Mouse (Mus musculus): ENCODE measurements at regions not wholly inside any gene's neighbourhood (a gene's known extent, or its start where the extent isn't known, plus 50 kb on each side); places are given as distances from the start of the nearest gene placed in this dataset.

DNA sequence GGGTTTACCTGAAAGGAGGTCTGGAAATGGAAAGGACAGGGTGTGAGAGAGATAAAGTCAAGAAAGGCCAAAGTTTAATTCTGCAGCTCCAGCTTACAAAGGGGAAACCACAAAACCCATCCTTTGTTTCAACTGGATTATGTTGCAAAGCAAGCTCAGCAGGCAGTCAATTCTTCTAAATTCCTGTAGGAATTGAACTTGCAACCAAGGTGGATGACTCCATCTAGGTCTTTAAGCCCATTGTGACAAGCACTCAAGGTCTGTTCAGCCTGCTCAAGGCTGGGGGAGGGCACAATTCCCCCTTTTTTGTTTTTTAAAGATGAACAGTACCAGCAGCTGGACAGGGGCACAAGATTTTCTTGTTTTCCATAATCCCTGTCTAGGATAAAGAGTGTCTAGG lies 200.0 kb upstream of the Ttc29 start:
- DNase-seq (ENCODE audit: low read depth): no peak

DNA sequence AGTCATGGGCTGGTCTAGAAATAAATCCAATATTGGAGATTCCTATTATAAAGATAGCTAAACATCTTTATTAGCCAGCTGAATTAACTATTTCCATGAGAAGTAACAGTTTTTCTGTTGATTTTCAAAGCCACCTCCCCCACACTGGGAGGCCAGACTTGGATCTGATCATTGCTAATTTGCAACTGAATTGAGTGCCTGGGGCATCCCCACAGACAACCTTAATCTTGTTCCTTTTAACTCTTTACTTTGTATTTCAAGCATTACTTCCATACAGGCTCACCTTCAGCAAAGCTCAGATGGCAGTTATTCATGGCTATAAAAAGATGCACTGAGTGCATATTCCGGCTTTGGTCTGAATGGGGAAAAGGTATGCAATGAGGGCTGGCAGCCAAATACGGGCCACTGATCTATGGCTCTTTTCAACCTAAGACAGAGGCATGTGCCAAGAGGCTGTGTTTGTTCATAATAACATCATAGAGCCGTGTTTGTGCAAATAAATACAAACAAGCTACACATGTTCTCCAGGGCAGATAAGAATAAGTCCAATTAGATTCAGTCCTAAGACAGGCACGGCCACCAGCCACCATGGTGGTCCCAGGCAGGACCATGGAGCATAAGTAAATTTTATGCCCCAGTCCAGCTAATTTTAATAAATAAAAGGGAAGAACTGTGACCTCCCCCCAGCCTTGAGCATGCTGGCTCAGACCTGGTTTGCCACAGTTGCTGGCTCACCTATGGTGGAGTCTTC lies 194.5 kb upstream of the Ttc29 start:
- no peak for DNase-seq (ENCODE audit: low read depth)

DNA sequence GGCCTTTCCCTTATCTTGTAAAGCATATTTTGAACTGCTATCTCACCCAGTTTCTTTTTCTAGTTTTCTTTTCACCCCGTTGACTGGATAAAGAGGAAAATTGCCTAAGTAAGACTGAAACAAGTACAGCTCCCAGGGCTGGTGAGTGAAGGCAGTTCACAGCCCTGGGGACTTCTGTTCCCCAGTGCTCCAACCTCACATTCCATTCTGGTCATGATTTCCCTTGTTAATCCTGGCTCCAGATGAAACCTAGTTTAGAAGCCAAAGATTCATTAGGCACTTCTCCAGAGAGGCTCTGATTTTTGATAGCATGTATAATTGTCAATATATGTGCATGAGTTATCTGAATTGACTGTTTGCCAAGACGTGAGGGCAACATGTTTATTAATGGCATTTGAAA lies 191.6 kb upstream of the Ttc29 start:
- DNase-seq (ENCODE audit: low read depth): no peak

DNA sequence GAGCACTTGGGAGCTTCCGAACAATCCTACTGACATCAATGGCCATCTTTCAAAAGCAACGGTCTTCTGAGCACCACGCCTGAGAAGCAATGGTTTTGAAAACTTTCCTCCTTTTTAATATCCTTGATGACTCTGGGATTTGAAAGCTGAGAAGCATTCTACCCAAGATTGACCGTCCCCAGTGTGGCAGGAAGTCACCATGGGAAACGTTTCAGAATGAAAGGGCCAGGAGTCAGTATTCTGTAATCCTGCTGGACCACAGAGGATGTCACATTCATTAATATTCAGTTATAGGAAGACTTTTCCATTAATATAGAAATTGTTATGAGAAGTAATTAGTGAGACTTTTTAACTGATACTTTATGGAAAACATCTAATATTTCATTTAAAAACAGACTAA lies 190.1 kb upstream of the Ttc29 start:
- no peak for DNase-seq (ENCODE audit: low read depth)

DNA sequence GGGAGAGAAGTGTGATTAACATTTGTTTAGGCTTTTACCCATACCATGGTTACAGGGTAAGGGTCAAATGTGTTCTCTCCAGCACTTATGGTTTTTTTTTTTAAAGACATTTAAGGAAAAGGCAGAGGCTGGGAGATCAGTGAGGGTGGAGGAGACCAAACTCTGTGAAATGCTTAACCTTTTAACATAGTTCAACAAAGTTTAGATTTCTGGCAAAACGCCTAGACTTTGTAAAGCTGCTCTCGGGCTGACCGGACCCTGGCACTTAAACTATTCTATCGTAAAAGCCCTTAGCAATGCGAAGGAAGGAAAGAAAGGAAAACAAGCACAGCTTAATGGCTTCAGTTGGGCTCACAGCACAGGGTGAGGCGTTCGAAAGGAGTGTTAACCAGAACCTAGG lies 189.6 kb upstream of the Ttc29 start:
- DNase-seq (ENCODE audit: low read depth): no peak

DNA sequence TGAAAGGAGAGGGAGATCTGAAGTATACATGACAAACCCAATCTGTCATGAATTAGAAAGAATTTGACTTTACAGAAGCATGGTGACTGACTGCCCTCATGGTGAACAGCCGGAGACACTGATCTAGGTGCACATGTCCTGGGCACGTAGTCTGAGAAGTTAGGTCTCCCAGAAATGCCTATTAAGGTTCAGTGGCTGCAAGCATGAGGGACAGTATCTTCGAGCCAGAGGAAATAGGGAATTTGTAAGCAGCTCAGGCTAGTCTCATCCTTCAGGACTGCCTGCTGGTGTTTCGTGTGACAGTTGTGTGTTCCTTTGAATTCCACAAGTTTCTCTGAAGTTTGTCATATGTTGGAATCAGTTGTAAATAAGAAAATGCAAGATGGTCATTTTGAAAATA lies 189.2 kb upstream of the Ttc29 start:
- no peak for DNase-seq (ENCODE audit: low read depth)

DNA sequence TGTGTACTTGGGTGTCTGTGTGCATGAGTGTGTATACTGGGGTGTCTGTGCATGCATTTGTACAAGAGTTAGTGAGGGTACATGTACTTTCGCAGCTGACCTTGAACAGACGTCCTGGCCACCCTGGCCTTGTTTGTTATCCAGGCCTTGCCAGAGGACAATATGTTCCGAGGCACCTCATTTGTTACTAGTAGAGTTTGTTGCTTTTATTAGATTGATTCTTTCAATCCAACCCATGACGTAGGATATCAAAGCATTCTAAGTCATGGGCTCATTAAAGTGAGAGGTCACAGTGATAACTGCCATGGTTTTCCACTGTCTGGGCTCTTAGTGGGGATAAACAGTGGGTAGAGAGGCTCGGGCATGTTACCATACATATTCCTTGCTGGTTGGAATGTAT lies 188.1 kb upstream of the Ttc29 start:
- DNase-seq (ENCODE audit: low read depth): no peak

DNA sequence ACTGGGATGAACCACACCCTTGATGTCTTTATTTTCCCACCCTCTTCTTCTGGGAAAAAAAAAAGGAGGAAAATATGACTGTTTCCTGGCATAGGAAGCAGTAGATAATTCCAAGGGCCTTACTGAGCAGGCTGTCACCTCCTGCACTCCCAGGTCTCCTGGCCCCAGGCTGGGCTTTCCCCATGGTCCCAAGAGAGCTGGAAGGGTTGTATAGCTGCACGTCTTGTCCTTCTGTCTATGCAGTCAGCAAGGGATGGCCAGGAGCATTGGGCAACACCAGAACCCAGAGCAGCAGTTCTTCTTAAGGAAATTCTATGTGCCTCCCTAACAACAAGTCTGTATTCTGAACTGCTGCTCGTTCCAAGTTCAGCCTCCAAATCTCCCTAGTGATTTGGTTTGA lies 185.7 kb upstream of the Ttc29 start:
- no peak for DNase-seq (ENCODE audit: low read depth)

DNA sequence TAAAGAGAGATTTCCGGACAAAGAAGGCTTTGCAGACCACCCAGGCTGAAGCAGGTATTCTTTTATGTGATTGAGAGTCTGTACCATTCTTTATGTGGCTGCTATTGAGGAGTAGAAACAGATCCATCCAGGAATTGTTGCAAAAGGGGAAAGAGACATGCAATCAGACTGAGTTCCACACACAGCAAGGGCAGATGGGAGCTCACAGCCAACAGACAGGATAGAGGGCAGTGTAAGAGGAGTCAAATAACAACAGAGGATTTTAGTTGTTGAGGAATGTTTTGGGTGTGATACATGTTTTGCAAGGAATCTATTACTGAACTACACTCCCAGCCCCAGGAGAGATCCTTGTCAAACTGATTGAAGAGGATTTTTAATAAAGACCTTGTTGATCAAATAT lies 184.2 kb upstream of the Ttc29 start:
- DNase-seq (ENCODE audit: low read depth): no peak

DNA sequence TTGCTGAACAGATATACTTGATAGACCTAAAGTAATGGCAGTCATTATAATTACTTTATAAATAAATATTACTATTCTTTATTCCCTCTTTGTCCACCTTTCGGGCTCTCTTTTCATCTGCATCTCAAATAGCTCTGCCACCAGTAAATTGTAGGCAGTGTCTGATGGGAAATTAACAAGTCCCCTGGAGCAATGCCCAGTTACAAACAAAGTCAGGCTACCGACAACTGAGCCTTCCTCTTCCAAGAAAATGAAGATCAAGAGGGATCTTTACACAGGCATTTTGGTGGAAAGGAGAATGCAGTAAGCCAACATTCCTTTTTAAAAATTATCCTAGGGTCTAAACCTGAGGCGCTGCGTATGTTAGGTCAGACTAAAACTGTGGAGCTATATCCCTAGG lies 181.3 kb upstream of the Ttc29 start:
- DNase-seq (ENCODE audit: low read depth): no peak

DNA sequence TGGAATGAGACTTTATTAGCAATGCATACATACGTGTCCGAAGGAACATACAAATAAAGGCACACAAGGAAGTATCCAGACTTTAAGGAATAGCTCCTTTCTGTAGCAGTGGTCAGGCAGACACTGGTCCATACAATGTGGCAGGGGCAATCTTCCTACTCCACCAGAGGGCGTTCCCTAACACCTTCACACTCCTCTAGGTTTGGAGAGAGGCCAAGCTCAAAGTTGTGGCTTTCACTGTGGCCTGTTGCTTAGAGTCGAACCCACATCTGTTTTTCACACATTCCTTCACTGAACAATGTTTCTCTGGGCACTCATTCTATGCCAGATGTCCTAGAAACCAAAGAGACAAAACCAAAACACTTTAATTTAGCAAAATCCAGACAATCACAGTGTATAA lies 178.4 kb upstream of the Ttc29 start:
- DNase-seq (ENCODE audit: low read depth): no peak

DNA sequence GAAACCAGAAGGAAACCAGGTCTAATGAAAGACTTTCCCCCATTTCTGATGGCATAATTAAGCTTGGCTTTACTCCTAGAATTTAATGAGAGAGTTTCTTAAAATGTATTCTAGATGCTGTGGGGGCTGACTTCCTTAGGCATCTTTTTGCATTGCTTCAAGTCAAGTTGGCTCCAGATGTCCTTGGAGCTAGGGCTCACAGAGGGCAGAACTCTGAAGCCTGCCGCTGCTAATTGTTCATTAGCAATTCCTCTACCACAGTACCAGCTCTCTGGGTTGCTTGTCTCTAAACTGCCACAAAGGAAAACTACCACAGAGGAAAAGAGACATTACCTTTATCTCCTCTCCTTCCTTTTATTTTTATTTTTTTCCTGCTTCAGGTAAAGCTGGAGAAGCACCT lies 175.9 kb upstream of the Ttc29 start:
- DNase-seq (ENCODE audit: low read depth): no peak

DNA sequence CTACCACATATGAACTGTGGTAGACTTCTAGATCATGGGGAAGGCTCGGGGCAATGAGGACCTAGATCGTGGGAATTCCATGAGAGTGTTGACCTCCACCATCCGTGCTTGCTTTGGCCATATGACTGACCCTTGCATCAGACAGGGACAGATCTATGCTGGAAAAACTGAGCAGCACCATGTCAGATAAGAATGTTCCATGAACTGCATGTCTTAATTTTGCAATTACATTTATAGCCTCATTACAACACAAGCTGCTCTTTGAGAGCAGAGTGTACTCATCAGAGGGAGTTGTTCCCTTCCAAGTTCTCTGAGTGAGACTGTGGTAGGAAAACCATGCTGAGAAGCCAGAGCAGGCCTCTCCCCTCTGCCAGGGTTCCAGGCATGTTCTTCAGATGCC lies 166.4 kb upstream of the Ttc29 start:
- no peak for DNase-seq (ENCODE audit: low read depth)

DNA sequence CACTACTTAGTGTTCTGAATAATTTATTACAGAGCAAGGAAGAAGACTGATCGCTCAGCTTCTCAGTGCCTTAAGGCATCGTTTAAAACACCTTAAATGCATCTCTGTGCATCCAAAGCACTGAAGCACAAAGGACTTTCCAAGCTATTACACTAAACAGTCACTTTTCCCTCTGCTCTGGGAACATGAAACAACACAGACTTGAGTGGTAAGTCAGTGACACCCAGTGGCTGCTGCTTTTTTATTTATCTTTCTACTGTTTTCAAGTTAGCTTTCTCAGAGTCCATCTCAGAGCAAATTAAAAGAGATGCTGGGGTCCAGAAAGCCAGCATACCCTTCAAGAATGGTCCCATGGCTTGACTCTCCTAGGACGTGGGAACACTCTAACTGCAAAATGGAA lies 162.3 kb upstream of the Ttc29 start:
- DNase-seq (ENCODE audit: low read depth): no peak

DNA sequence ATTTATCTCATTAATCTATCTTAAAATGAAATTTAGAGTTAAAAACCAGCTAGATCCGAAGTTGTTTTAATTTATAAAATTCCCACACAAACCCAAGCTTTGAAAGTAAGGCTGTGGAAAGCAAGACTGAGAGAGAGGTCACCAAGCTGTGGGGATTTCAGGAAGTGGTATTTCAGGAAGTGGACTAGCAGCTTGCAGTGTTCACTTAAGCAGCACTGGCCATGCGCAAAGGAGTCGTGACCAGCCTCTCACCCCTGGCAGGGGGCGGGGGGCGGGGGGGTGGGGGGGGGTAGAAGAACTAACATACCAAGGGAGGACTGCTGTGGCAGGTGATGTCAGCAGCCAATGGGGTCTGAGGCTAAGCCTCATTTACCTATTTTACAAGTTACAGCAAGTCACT lies 158.7 kb upstream of the Ttc29 start:
- DNase-seq (ENCODE audit: low read depth): no peak

DNA sequence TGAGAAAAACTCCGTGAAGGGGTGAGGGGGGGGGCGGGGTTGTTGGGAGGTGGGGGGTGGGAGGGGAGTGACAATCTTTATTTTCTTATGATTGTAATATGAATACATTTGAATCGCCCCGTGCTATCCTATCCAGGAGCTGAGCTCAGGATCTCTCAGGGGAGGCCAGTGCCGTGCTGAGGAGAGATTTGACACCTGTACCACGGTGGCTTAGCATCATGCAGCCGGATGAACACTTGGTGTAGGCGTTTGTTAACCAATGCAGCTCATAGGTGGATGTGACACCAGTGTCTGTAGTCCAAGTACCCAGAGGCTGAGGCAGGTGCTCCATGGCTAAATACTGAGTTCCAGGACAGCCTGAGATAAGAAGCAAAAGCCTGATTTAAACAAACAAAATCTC lies 158.2 kb upstream of the Ttc29 start:
- DNase-seq (ENCODE audit: low read depth): no peak

DNA sequence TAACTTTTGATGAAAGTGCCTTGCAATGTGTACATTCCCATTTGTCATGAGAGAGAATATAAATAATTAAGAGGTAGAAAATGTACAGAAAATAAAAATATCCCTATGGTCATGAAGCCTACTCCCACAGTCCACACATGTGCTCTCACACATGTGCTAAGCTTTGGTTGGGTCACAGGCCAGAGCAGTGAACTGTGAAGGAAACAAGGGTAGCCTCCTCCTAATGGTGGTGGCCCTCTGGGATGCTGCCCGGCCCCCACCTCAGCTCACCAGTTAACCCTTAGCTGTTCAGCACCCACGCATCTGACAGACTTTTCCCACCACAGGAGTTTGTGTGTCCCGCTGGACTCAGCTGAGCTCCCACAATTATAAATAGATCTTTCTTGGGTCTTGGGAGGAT lies 157.6 kb upstream of the Ttc29 start:
- no peak for DNase-seq (ENCODE audit: low read depth)

DNA sequence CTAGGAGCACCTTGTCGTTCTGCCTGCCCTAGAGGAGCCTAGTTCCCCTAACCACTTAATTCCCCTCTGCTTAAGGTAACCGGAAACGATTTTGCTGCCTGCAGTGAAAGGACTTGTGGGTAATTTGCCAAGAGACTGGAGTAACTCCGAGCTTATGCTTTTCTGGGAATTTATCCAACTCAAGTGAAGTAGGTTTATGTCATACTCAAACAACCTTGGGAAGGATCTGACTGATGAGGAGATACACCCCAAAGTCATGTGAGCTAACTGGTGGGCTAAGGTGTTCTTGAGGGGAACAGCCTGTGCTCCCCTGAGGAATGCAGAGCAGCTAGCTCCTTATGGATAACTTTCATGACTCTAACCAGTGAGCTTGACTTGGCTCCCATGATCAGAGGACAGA lies 155.7 kb upstream of the Ttc29 start:
- no peak for DNase-seq (ENCODE audit: low read depth)

DNA sequence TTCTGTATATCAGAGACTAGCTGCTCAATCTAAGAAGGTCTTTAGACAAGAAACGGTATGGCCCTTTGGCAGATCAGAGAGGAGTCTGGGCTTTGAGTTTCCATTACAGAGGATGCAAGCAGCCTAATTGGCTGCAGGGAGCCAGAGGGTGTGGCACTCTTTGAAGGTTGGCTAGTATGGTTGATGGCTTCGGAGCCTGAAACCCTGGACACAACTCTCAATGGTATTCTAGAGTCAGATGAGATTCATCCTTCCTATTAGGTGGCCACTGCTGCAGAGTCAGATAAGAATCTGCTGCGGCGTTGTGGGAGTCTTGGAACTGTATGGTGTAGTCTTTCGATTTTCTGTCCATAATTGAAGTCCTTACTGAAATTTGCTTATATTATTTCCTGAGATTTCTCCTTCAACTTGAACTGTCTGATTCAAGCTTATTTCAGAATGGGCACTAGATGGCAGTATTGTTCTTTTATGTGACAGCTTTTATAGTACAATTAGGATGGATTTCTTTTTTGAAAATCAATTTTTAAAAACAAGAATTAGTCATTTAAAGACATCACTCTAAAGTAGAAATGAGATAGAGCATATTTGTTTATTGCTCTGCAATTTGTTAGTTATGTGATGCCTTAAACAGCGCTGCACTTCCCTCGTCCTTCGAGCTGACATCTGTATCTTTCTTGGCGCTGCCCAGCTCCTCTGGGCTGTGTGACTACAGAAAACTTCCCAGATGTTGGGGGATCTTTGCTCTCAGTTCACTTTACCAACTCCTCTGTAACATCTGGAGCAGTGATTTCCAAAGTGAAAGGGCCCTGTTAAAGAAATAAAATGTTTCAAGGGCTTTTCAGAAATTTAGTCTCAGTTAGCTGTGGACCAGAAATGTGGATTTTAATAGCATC lies 151.0 kb upstream of the Ttc29 start:
- DNase-seq (ENCODE audit: low read depth): no peak

DNA sequence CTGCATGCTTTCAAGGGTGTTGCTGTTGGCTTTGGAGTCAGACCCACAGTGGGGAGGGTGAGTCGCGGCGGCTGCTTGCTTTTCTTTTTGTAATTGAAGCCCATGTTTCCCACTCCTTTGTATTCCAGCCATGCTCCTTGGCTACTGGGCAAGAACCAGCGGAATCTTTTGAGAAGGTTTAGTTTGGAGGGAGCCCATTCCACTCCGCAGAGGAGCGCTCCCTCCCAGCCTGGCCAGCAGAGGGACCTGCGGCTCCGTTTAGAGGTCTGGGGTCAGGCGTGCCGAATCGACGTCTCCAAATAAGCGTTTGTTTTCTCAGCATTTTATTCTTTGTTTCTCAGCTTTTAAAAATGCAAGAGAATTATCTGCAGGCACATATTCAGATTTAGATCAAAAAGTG lies 149.6 kb upstream of the Ttc29 start:
- DNase-seq (ENCODE audit: low read depth): no peak

DNA sequence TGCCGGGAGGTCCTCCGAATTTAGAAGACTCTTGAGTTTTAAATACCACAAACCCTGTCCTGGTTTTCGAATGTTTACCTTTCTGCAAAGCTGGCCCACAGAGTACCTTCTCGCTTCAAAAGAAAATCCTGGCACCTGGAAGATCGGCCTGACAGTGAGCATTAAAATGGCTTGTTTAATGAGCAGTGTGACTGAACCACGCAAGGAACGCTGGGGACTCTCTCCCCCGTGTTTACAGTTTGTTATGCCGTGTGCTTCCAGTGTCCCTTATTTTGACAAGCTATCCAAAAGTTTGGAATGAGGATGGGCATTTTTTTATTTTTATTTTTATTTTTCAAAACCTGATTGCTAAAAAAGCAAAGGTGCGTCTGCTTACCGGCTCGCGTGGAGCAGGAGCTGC lies 148.9 kb upstream of the Ttc29 start:
- no peak for DNase-seq (ENCODE audit: low read depth)

DNA sequence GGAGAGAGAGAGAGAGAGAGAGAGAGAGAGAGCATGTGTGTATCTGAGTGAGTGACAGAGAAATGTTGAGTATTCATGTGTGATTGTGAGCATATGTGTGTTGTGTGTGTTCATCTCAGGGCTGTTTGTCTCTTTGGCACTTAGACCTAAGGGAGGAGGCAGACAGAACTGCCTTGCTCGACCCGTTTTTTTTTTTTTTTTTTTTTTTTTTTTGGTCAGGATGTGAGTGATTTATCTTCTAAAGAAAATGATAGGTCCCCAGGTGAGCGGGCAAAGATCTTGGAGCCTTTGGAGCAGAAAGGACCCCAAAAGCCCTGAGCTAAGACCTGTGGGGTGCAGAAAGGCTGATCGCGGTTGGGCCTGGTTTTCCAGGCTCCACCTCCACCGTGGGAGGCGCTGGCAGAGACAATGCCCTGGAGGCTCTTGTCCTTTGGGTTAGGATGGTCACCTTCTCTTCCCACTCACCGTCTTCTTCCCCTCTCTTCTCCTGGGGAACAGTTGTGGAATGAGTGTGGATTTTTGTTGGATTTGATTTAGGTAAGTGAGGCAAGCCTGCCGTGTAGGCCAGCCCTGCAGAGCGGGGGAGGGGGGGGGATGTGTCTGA lies 147.1 kb upstream of the Ttc29 start:
- no peak for DNase-seq (ENCODE audit: low read depth)
